Mouse (Mus musculus): ENCODE measurements around the gene Man1b1.

DNA sequence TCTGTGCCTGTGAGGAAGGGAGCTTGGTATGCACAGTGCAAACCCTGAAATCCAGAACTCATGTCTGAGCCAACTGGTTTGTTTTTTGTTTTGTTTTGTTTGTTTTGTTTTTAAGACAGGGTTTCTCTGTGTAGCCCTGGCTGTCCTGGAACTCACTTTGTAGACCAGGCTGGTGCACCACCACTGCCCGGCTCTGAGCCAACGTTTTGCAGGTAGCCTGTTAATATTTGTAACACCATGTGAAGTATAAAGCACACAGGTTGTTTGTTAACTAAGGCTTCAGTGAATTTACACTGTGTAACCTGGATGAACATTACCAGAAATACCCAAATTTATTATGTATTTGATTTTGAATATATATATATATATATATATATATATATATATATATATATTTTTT lies 6.1 kb upstream of the Man1b1 start:
- TF ChIP-seq POLR2A (IDR thresholded peaks at IDR 0.05; ENCODE audit: control insufficient read depth, extremely low read depth, insufficient read depth, low read length, poor library complexity) (no peak), CTCF (IDR thresholded peaks at IDR 0.05; ENCODE audit: borderline replicate concordance, control insufficient read depth, extremely low read depth, insufficient read depth, low read length, poor library complexity) (no peak)

All from thymus, adult 2 months (tissue).